Mouse (Mus musculus): Measurements from ENCODE around the gene 1700013G24Rik. TPM values are rescaled to one million over a fixed set of nuclear protein-coding genes. Genes with fewer than 3 reads are reported as not detected.

The 1700013G24Rik gene
- polyA plus RNA-seq, 1 experiment: not detected

GRCm38 (mm10) chr4:137474694-137475093, 21.6 kb downstream of the 1700013G24Rik start:
- TF ChIP-seq POLR2A (IDR thresholded peaks at IDR 0.05; ENCODE audit: extremely low read depth, insufficient read depth, low read length) (no peak), CTCF (IDR thresholded peaks at IDR 0.05; ENCODE audit: extremely low read depth, insufficient read depth, low read length) (no peak)
- no peak overlapping the region for H3K27ac ChIP-seq (ENCODE audit: insufficient read depth, low read length)
- H3K4me1 ChIP-seq (ENCODE audit: control insufficient read depth, insufficient read depth, low read length): no peaks in the 10 kb centered on the region
- no peak overlapping the region for H3K4me3 ChIP-seq (ENCODE audit: insufficient read depth, low read length)

GRCm38 (mm10) chr4:137475271-137476050, 22.4 kb downstream of the 1700013G24Rik start:
- no peak overlapping the region for H3K27ac ChIP-seq (ENCODE audit: insufficient read depth, low read length)
- no peak overlapping the region for H3K4me3 ChIP-seq (ENCODE audit: insufficient read depth, low read length)
- no peaks in the 10 kb centered on the region for H3K4me1 ChIP-seq (ENCODE audit: control insufficient read depth, insufficient read depth, low read length)
- TF ChIP-seq CTCF (IDR thresholded peaks at IDR 0.05; ENCODE audit: extremely low read depth, insufficient read depth, low read length): no peak
- TF ChIP-seq POLR2A (IDR thresholded peaks at IDR 0.05; ENCODE audit: extremely low read depth, insufficient read depth, low read length): no peak

GRCm38 (mm10) chr4:137476065-137476760, 23.1 kb downstream of the 1700013G24Rik start:
- TF ChIP-seq CTCF (IDR thresholded peaks at IDR 0.05; ENCODE audit: extremely low read depth, insufficient read depth, low read length): no peak
- TF ChIP-seq POLR2A (IDR thresholded peaks at IDR 0.05; ENCODE audit: extremely low read depth, insufficient read depth, low read length): no peak
- Histone ChIP-seq H3K4me1 (ENCODE audit: control insufficient read depth, insufficient read depth, low read length) (no peaks in the 10 kb centered on the region), H3K4me3 (ENCODE audit: insufficient read depth, low read length) (no peak overlapping the region), H3K27ac (ENCODE audit: insufficient read depth, low read length) (no peak overlapping the region)

DNA sequence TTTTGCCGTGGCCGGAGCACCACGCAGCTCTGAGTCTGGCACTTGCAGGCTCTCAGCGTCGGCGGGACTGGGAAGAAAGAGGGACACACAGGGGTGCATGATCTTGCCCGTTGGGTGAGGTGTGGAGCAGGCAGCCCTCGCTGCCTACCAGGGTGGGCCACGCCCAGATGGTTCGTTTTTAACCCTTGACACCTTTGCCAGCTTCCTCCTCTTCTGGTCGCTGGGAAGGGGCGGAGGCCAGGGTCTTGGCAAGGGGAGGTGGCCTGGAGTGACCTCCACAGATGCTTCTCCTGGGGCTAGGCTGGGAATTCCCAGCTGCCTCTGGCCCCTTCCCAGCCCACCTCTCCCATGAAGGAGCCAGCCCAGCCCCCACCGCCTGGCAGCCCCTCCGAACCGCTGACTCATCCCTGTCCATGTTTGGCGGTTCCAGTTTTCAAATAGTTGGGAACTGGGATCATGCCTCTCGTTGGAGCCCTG, 23.7 kb downstream of the 1700013G24Rik start:
- no peak for TF ChIP-seq POLR2A (IDR thresholded peaks at IDR 0.05; ENCODE audit: extremely low read depth, insufficient read depth, low read length)
- no peak for TF ChIP-seq CTCF (IDR thresholded peaks at IDR 0.05; ENCODE audit: extremely low read depth, insufficient read depth, low read length)
- Histone ChIP-seq H3K4me3 (ENCODE audit: insufficient read depth, low read length) (no peak overlapping the region), H3K4me1 (ENCODE audit: control insufficient read depth, insufficient read depth, low read length) (no peaks in the 10 kb centered on the region), H3K27ac (ENCODE audit: insufficient read depth, low read length) (no peak overlapping the region)

GRCm38 (mm10) chr4:137477611-137478010, 24.5 kb downstream of the 1700013G24Rik start:
- Histone ChIP-seq H3K4me3 (ENCODE audit: insufficient read depth, low read length) (no peak overlapping the region), H3K27ac (ENCODE audit: insufficient read depth, low read length) (no peak overlapping the region), H3K4me1 (ENCODE audit: control insufficient read depth, insufficient read depth, low read length) (no peaks in the 10 kb centered on the region)
- TF ChIP-seq CTCF (IDR thresholded peaks at IDR 0.05; ENCODE audit: extremely low read depth, insufficient read depth, low read length) (no peak), POLR2A (IDR thresholded peaks at IDR 0.05; ENCODE audit: extremely low read depth, insufficient read depth, low read length) (no peak)

- Histone ChIP-seq H3K27ac (ENCODE audit: insufficient read depth, low read length) (no peak overlapping the region), H3K4me1 (ENCODE audit: control insufficient read depth, insufficient read depth, low read length) (no peaks in the 10 kb centered on the region), H3K4me3 (ENCODE audit: insufficient read depth, low read length) (no peak overlapping the region)
- TF ChIP-seq CTCF (IDR thresholded peaks at IDR 0.05; ENCODE audit: extremely low read depth, insufficient read depth, low read length): no peak
- TF ChIP-seq POLR2A (IDR thresholded peaks at IDR 0.05; ENCODE audit: extremely low read depth, insufficient read depth, low read length): no peak
These were observed 25.2 kb downstream of the 1700013G24Rik start for GRCm38 (mm10) chr4:137478306-137478705.

DNA sequence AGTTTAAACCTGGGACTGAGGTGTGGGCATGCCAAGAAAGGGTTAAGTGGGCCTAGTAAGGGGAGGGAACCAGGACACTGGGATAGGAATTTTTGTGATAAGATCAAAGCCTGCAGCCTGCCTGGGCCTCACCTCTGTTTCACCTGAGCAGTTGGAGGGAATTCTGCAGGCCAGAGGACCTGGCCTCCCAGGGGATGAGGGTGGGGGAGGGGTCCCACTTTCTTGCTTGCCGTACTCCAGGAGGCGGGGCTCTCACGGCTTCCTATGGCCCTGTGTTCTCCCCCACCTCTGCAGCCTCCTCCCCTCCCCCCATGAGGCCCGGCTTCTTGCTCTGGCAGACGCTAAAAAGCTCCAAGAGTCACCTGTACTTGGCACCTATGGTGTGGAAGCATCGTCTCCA, 26.7 kb downstream of the 1700013G24Rik start:
- Histone ChIP-seq H3K27ac (ENCODE audit: insufficient read depth, low read length) (no peak overlapping the region), H3K4me3 (ENCODE audit: insufficient read depth, low read length) (no peak overlapping the region), H3K4me1 (ENCODE audit: control insufficient read depth, insufficient read depth, low read length) (no peaks in the 10 kb centered on the region)
- TF ChIP-seq CTCF (IDR thresholded peaks at IDR 0.05; ENCODE audit: extremely low read depth, insufficient read depth, low read length) (no peak), POLR2A (IDR thresholded peaks at IDR 0.05; ENCODE audit: extremely low read depth, insufficient read depth, low read length) (no peak)

GRCm38 (mm10) chr4:137480191-137480992, 27.3 kb downstream of the 1700013G24Rik start:
- TF ChIP-seq POLR2A (IDR thresholded peaks at IDR 0.05; ENCODE audit: extremely low read depth, insufficient read depth, low read length) (no peak), CTCF (IDR thresholded peaks at IDR 0.05; ENCODE audit: extremely low read depth, insufficient read depth, low read length) (no peak)
- Histone ChIP-seq H3K4me1 (ENCODE audit: control insufficient read depth, insufficient read depth, low read length) (no peaks in the 10 kb centered on the region), H3K4me3 (ENCODE audit: insufficient read depth, low read length) (no peak overlapping the region), H3K27ac (ENCODE audit: insufficient read depth, low read length) (no peak overlapping the region)

DNA sequence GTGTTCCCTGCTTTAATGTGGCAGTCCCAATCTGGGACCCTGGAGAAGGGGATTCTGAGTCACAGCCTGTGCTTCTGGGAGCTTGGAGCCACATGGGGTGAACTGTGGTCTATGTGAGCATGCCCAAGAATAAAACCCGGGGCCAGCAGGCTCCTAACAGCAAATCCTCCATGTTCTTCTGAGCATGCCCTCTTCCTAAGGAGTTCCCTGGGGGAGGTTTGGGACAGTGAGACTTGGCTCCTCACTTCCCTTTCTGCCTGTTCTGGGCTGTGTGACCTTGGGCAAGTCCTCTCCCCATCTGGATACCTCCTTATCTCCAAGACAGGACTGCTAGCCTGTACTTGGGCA, 27.9 kb downstream of the 1700013G24Rik start:
- TF ChIP-seq POLR2A (IDR thresholded peaks at IDR 0.05; ENCODE audit: extremely low read depth, insufficient read depth, low read length): no peak
- no peak for TF ChIP-seq CTCF (IDR thresholded peaks at IDR 0.05; ENCODE audit: extremely low read depth, insufficient read depth, low read length)
- Histone ChIP-seq H3K27ac (ENCODE audit: insufficient read depth, low read length) (no peak overlapping the region), H3K4me1 (ENCODE audit: control insufficient read depth, insufficient read depth, low read length) (no peaks in the 10 kb centered on the region), H3K4me3 (ENCODE audit: insufficient read depth, low read length) (no peak overlapping the region)

Measured in cortical plate, adult 2 months (tissue).